Mouse (Mus musculus) hindbrain, embryonic 15.5 days (tissue): ENCODE measurements at regions not wholly inside any gene's neighbourhood (a gene's known extent, or its start where the extent isn't known, plus 50 kb on each side); places are given as distances from the start of the nearest gene placed in this dataset.
A peak's percentile ranks its signal among the peaks of the same experiment; 100 is the strongest.

ENCODE experiments used
- ATAC-seq: fragments of 200-750 bp; cut with Nextera tagmentation; 2 replicates; pipeline ENCODE4 v1.8.0; 2017; ENCODE audit warnings: low read depth, moderate number of reproducible peaks, moderate TSS enrichment; ENCODE audit not compliant: low FRiP score
- H3K27ac ChIP-seq: fragments of 300-500 bp; sonication (generic); replicated peaks from 2 replicates; pipeline ENCODE4 v1.5.1; 2015; ENCODE audit warnings: mild to moderate bottlenecking, inconsistent platforms
- H3K27me3 ChIP-seq: fragments of 300-500 bp; sonication (generic); 2 replicates; pipeline ENCODE4 v1.6.1; 2015; ENCODE audit warnings: control low read depth, inconsistent platforms
- H3K36me3 ChIP-seq: fragments of 300-500 bp; sonication (generic); 2 replicates; pipeline ENCODE4 v1.6.1; 2015; ENCODE audit warnings: control low read depth, inconsistent platforms
- H3K4me1 ChIP-seq: fragments of 300-500 bp; sonication (generic); replicated peaks from 2 replicates; pipeline ENCODE4 v1.6.1; 2015; ENCODE audit warnings: control low read depth, inconsistent platforms
- H3K4me2 ChIP-seq: fragments of 300-500 bp; sonication (generic); 2 replicates; pipeline ENCODE4 v1.6.1; 2015; ENCODE audit warnings: moderate library complexity, mild to moderate bottlenecking, inconsistent platforms
- H3K4me3 ChIP-seq: fragments of 300-500 bp; sonication (generic); 2 replicates; pipeline ENCODE4 v1.5.1; 2015; ENCODE audit warnings: mild to moderate bottlenecking, inconsistent platforms
- H3K9ac ChIP-seq: fragments of 300-500 bp; sonication (generic); 2 replicates; pipeline ENCODE4 v1.6.1; 2015; ENCODE audit warnings: inconsistent platforms
- H3K9me3 ChIP-seq: fragments of 300-500 bp; sonication (generic); 2 replicates; pipeline ENCODE4 v1.6.1; 2016; ENCODE audit warnings: control low read depth, inconsistent platforms
- WGBS: fragments of 180-500 bp; shearing (Covaris S2); methylation state at CpG from one replicate; pipeline ENCODE4 v1.1.7; 2015; 5-methylcytosine and 5-hydroxymethylcytosine counted together

GRCm38 (mm10) chr9:87383513-87383912 is 128.2 kb upstream of the Cep162 start:
- H3K27ac ChIP-seq, result no peak overlapping the region
- ATAC-seq, result no peak
- H3K27me3 ChIP-seq, result no peaks in the 10 kb centered on the region
- no peaks in the 10 kb centered on the region for H3K9me3 ChIP-seq
- no peaks in the 10 kb centered on the region for H3K4me1 ChIP-seq
- no peak overlapping the region for H3K4me3 ChIP-seq
- no peaks in the 10 kb centered on the region for H3K36me3 ChIP-seq
- no peak overlapping the region for H3K4me2 ChIP-seq
- no peak overlapping the region for H3K9ac ChIP-seq
- 92% methylated on average over 3 of the region's 3 CpGs for whole genome bisulfite sequencing

DNA sequence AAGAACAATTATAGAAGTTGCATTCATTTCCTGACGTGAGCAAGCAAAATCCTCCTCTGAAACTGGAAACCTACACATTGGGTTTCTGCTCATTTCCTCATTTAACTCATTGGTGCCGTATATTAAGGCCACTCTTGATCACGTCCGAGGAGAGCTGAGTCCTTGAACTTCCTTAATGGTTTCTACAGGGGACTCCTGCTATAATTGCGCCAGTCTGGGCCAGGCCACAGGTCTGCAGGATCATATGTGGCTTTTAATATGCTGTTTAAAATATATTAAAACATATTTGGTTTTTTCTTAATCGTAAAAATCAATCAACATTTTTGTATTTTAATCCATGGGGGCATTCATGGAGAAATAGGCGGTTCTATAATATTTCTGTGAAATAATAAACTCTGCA is 122.6 kb upstream of the Cep162 start:
- H3K4me2 ChIP-seq, result no peak overlapping the region
- H3K36me3 ChIP-seq, result no peaks in the 10 kb centered on the region
- no peaks in the 10 kb centered on the region for H3K9me3 ChIP-seq
- 84% methylated on average over 7 of the region's 7 CpGs for WGBS
- no peak overlapping the region for H3K4me3 ChIP-seq
- ATAC-seq, result no peak
- no peaks in the 10 kb centered on the region for H3K27me3 ChIP-seq
- no peak overlapping the region for H3K9ac ChIP-seq
- no peaks in the 10 kb centered on the region for H3K4me1 ChIP-seq
- H3K27ac ChIP-seq, result no peak overlapping the region

DNA sequence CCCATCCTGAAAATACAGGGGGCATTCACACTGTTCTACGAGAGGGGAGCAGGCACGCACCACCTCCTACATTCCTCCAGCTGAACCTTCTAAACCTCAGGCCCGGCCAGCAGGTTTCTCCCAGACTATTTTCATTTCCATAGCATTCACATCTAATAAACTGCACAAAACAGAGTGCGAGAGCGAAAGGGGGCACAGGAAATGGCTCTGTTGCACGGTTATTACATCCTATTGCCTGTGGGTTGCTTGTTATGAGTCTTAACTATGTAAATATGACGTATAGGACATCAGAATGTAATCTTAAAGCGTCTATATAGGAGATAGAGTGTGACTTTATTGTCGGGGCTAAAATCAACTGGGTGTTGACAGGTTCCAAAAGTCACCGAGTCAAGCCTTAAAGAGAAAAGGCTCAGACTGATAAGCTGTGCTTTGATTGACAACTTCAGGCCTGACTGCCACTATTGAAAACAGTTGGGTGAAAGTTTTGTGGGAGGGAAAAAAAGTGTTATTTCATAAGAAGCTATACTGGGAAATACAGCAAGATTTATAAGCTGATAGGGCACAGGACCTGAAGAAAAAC is 121.5 kb upstream of the Cep162 start:
- Histone ChIP-seq H3K9ac (no peak overlapping the region), H3K4me1 (no peaks in the 10 kb centered on the region), H3K27ac (no peak overlapping the region), H3K27me3 (no peaks in the 10 kb centered on the region), H3K9me3 (no peaks in the 10 kb centered on the region), H3K4me3 (no peak overlapping the region), H3K4me2 (no peak overlapping the region), H3K36me3 (no peaks in the 10 kb centered on the region)
- ATAC-seq, result no peak
- 79% methylated on average over 10 of the region's 10 CpGs for WGBS

GRCm38 (mm10) chr9:87372251-87372905 is 117.0 kb upstream of the Cep162 start:
- whole genome bisulfite sequencing, result 71% methylated on average over 4 of the region's 4 CpGs

DNA sequence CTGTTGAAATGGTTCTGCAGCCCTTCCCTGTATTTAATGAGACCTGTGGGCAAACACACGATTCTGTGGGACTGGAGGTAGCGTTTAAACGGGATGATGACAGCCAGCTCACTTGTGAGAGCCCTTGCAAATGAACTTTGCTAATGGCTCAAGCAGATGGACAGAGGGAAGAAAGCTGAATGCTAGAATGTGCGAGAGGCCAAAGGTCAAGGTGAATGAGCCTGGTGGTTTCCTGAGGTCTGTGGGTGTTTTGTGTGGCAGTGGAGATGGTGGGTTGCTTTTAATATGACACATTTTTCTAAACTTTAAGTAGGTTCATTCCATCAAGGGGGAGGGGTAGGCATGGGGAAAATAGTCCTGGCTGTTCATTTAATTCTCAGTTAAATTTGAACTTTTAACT is 113.7 kb upstream of the Cep162 start:
- H3K9me3 ChIP-seq, result no peaks in the 10 kb centered on the region
- H3K9ac ChIP-seq, result no peak overlapping the region
- no peaks in the 10 kb centered on the region for H3K36me3 ChIP-seq
- no peak overlapping the region for H3K4me2 ChIP-seq
- H3K4me1 ChIP-seq, result no peaks in the 10 kb centered on the region
- H3K27me3 ChIP-seq, result no peaks in the 10 kb centered on the region
- no peak overlapping the region for H3K4me3 ChIP-seq
- WGBS, result 70% methylated on average over 4 of the region's 4 CpGs
- no peak overlapping the region for H3K27ac ChIP-seq
- ATAC-seq, result no peak

More at GRCm38 (mm10) chr9:87372251-87372905, 117.0 kb upstream of the Cep162 start:
- Histone ChIP-seq H3K9me3 (no peaks in the 10 kb centered on the region), H3K4me1 (no peaks in the 10 kb centered on the region), H3K4me2 (no peak overlapping the region), H3K27ac (no peak overlapping the region), H3K4me3 (no peak overlapping the region), H3K36me3 (no peaks in the 10 kb centered on the region), H3K27me3 (no peaks in the 10 kb centered on the region), H3K9ac (no peak overlapping the region)
- ATAC-seq, result no peak

DNA sequence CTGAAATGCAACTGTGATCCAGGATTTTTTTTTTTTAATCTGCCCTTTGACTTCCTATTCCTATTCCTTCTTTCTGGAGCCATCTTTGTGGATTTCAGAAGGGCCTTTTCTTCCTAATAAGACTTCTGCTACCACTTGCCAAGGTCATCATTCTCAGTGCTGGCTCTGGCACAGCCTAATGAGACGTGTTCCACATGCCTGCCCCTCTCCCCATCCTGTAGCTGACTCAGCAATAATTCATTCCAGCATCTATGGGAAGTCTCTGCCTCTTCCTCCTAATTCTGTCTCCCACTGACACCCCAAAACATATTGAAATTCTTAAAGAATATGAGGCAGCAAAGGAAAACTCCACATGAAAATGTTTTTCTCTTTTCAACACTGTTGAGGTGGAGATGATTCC is 91.7 kb upstream of the Cep162 start:
- WGBS, result 27% methylated on average over 1 of the region's 1 CpGs
- no peak overlapping the region for H3K4me3 ChIP-seq
- H3K4me2 ChIP-seq, result no peak overlapping the region
- no peaks in the 10 kb centered on the region for H3K27me3 ChIP-seq
- H3K36me3 ChIP-seq, result no peaks in the 10 kb centered on the region
- H3K27ac ChIP-seq, result no peak overlapping the region
- no peak for ATAC-seq
- no peaks in the 10 kb centered on the region for H3K9me3 ChIP-seq
- no peak overlapping the region for H3K9ac ChIP-seq
- H3K4me1 ChIP-seq, result no peaks in the 10 kb centered on the region

DNA sequence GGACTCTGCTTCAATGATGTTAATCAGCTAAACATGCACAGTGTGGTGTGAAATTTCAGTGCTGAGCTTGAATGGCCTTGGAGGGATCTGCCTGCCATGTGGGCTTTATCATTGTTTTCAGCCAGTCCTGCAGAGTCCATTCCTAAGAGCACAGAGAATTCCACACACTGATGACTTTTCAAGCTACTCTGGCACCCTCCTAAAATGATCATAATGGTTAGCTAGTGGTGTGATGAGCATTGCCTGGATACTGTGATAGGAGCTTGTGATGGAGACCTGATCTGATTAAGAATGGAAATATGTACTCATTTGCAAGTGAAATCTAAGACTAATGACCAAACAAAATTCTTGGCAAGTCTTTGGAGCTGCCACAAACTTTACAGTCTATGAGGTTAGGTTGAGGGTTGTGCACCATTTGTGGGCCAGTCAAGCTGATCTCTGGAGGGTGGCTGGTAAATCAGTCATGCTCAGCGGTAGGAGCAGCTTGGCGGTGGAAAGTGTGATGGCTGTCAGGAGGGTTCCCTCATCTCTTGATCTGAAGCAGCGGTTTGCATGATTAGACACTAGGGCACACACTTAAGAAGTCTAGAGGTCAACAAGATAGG is 91.0 kb upstream of the Cep162 start:
- no peaks in the 10 kb centered on the region for H3K27me3 ChIP-seq
- H3K36me3 ChIP-seq, result no peaks in the 10 kb centered on the region
- no peak overlapping the region for H3K27ac ChIP-seq
- no peak overlapping the region for H3K4me2 ChIP-seq
- WGBS, result 55% methylated on average over 3 of the region's 3 CpGs
- H3K4me3 ChIP-seq, result no peak overlapping the region
- H3K9me3 ChIP-seq, result no peaks in the 10 kb centered on the region
- H3K9ac ChIP-seq, result no peak overlapping the region
- H3K4me1 ChIP-seq, result no peaks in the 10 kb centered on the region
- ATAC-seq, result peak; percentile 79

DNA sequence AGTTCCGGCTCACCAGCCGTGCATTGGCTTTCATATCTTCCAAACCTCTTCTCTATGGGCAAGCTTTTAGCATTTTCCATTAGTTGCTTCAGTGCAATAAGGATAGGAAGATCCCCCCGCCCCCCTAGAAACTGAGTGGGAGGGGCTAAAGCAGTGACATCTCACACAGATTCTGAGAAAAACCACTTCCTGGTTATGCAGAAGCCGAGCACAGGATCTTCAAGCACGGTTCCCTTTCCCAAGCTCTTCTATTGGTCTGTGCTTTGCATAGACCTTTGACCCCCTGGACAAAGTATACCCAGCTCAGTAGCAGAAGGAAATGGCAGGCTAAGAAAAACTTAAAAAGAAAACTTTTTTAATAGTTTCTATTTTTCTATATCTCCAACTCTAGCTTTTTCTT is 86.1 kb upstream of the Cep162 start:
- Histone ChIP-seq H3K9ac (no peak overlapping the region), H3K9me3 (no peaks in the 10 kb centered on the region), H3K27me3 (no peaks in the 10 kb centered on the region), H3K4me2 (no peak overlapping the region), H3K4me1 (no peaks in the 10 kb centered on the region), H3K4me3 (no peak overlapping the region), H3K27ac (no peak overlapping the region), H3K36me3 (no peaks in the 10 kb centered on the region)
- WGBS, result 90% methylated on average over 5 of the region's 5 CpGs
- no peak for ATAC-seq

DNA sequence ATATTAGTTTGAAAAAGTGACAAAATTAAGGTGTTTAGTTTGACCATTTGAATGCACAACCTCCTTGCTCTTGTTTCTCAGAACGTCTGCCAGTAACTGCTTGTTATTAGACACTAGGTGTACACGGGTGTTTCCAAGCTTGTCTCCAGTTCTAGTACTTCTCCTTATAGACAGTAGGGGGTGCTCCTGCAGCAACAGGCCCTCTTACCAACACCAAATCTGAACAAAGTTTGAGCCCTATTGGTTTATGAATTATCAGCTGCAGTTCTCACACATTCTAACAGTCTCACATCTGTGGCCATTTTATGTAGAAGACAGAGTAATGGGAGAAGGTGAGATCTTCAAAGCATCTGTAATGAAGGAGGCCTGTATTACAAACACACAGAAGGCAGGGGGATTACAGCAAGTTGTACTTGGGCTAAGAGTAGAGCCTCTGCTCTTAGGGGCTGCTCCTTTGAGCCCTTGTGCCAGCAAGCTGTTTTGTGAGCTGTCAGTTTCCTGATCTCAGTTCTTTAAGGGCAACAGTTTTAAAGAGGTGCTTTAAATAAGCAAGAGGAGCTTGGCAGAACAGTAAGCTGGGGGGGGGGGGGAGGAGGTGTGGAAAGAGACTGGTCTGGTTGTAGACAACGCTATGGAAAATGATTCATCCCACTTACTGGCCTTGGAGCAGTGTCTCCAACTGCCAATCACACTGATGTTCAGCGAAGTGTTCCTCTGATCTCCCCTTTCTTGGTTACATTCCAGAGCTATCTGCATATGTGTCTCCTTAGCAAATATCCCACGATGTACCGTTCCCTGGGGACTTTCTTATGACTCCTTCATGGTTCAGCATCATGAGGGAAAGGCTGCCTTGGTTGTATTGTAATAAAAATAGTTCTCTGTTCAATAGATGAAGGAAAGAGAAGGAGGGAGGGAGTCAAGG is 71.3 kb upstream of the Cep162 start:
- no peak overlapping the region for H3K27ac ChIP-seq
- H3K4me2 ChIP-seq, result no peak overlapping the region
- H3K9ac ChIP-seq, result no peak overlapping the region
- no peaks in the 10 kb centered on the region for H3K4me1 ChIP-seq
- no peaks in the 10 kb centered on the region for H3K9me3 ChIP-seq
- no peak for ATAC-seq
- 62% methylated on average over 6 of the region's 6 CpGs for WGBS
- no peak overlapping the region for H3K4me3 ChIP-seq
- no peaks in the 10 kb centered on the region for H3K36me3 ChIP-seq
- no peaks in the 10 kb centered on the region for H3K27me3 ChIP-seq

- H3K4me3 ChIP-seq, result no peak overlapping the region
- H3K27me3 ChIP-seq, result no peaks in the 10 kb centered on the region
- 65% methylated on average over 2 of the region's 2 CpGs for WGBS
- no peaks in the 10 kb centered on the region for H3K4me1 ChIP-seq
- no peak overlapping the region for H3K9ac ChIP-seq
- H3K27ac ChIP-seq, result no peak overlapping the region
- no peak overlapping the region for H3K4me2 ChIP-seq
- no peaks in the 10 kb centered on the region for H3K36me3 ChIP-seq
- no peaks in the 10 kb centered on the region for H3K9me3 ChIP-seq
- ATAC-seq, result no peak
These were observed 68.4 kb upstream of the Cep162 start for GRCm38 (mm10) chr9:87323690-87324089.

GRCm38 (mm10) chr9:87320758-87321157 is 65.4 kb upstream of the Cep162 start:
- Histone ChIP-seq H3K27me3 (no peaks in the 10 kb centered on the region), H3K27ac (no peak overlapping the region), H3K4me2 (no peak overlapping the region), H3K9me3 (no peaks in the 10 kb centered on the region), H3K4me1 (no peaks in the 10 kb centered on the region), H3K4me3 (no peak overlapping the region), H3K9ac (no peak overlapping the region), H3K36me3 (no peaks in the 10 kb centered on the region)
- WGBS, result 66% methylated on average over 13 of the region's 13 CpGs
- ATAC-seq, result no peak

- ATAC-seq, result no peak
- Histone ChIP-seq H3K36me3 (no peaks in the 10 kb centered on the region), H3K27me3 (no peaks in the 10 kb centered on the region), H3K4me3 (no peak overlapping the region), H3K9me3 (no peaks in the 10 kb centered on the region), H3K27ac (no peak overlapping the region), H3K4me1 (no peaks in the 10 kb centered on the region), H3K4me2 (no peak overlapping the region), H3K9ac (no peak overlapping the region)
- WGBS, result 82% methylated on average over 7 of the region's 7 CpGs
These were observed 63.4 kb upstream of the Cep162 start for GRCm38 (mm10) chr9:87318767-87319166.
